Mouse (Mus musculus): ENCODE data around the gene Scyl2. TPM values are rescaled to one million over a fixed set of nuclear protein-coding genes. Genes with fewer than 3 reads are reported as not detected.

The Scyl2 gene
- total and polyA plus RNA-seq, 3 experiments: 15.1 to 17.4 (median 17.2) TPM

GRCm38 (mm10) chr10:89630052-89630451 is 56.0 kb downstream of the Scyl2 start (continued):
- TF ChIP-seq MYC (IDR thresholded peaks at IDR 0.05; ENCODE audit: low read depth, low read length): no peak

DNA sequence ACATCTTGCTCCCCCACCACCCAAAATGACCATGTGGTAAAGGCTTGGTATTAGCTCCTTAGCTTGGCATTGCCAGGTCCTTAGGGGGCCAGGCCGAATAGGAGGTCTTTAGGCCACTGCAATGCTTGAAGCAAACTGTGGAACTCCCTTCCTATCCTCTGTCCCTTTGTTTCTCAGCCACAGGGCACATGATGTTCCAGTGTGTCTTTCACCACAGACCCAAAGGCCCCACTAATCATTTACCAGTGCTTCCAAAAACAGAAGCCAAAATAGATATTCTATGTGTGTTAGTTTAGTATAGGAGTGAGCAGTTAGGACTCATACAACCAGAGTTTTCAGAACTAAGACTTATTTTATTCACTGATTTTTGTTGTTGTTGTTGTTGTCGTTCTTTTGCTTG is 59.4 kb downstream of the Scyl2 start:
- dilution Hi-C loops (cut with MboI; ENCODE audit: extremely low pct_ligation_motif_present, extremely low pct_unique_long_range_greater_than_20kb, low sequenced_read_pairs) (no loop called here), in situ Hi-C loops (cut with MboI; ENCODE audit: low pct_ligation_motif_present, low pct_unique_long_range_greater_than_20kb, low sequenced_read_pairs) (loop anchor here (25.0 kb wide), 1 partner anchor 289 kb away; the partner anchor contains the start of gene Ano4)
- no peak overlapping the region for H3K9ac ChIP-seq (ENCODE audit: insufficient read depth, low read depth)
- no peak overlapping the region for H3K4me3 ChIP-seq (replicated peaks in 1 of 3; ENCODE audit: low read depth in 2 of 3, low read length in 2 of 3, poor library complexity in 1 of 3)
- no peaks in the 10 kb centered on the region for H3K36me3 ChIP-seq (replicated peaks in 1 of 2; ENCODE audit: control insufficient read depth in 1 of 2, insufficient read depth in 1 of 2, low read length in 1 of 2)
- no peak overlapping the region for H3K27ac ChIP-seq (ENCODE audit: insufficient read depth, low read depth)
- peaks cover 3% of the 10 kb centered on the region in 2 experiments for H3K4me1 ChIP-seq (ENCODE audit: control insufficient read depth in 1 of 2, insufficient read depth in 2 of 2)
- no peaks in the 10 kb centered on the region for H3K27me3 ChIP-seq (replicated peaks)
- no peak for DNase-seq (ENCODE audit: extremely low read depth)
- H3K9me3 ChIP-seq (replicated peaks; ENCODE audit: low read length): no peaks in the 10 kb centered on the region
- no peak overlapping the region for H3K4me2 ChIP-seq (ENCODE audit: insufficient read depth, low read depth, poor library complexity, severe bottlenecking)
- H3K79me2 ChIP-seq (replicated peaks; ENCODE audit: control insufficient read depth, extremely low read depth, insufficient read depth, poor library complexity, severe bottlenecking): no peaks in the 10 kb centered on the region
- TF ChIP-seq ZKSCAN1 (IDR thresholded peaks at IDR 0.05; ENCODE audit: borderline replicate concordance, low read depth, low read length): no peak
- TF ChIP-seq KAT2A (IDR thresholded peaks at IDR 0.05; ENCODE audit: insufficient replicate concordance, low read length): no peak
- TF ChIP-seq PAX5 (IDR thresholded peaks at IDR 0.05; ENCODE audit: low read length): no peak
- no peak for TF ChIP-seq JUND (conservative IDR thresholded peaks at IDR 0.05; ENCODE audit: low read depth, low read length)
- no peak for TF ChIP-seq SIN3A (IDR thresholded peaks at IDR 0.05; ENCODE audit: low read length)
- TF ChIP-seq ETS1 (conservative IDR thresholded peaks at IDR 0.05; ENCODE audit: low read depth, low read length): no peak
- no peak for TF ChIP-seq TBP (conservative IDR thresholded peaks at IDR 0.05; ENCODE audit: low read depth, low read length)
- TF ChIP-seq ZNF384 (IDR thresholded peaks at IDR 0.05; ENCODE audit: low read depth, low read length): no peak
- no peak for TF ChIP-seq E2F4 (IDR thresholded peaks at IDR 0.05; ENCODE audit: insufficient replicate concordance, low read depth, low read length)
- TF ChIP-seq MAFK (IDR thresholded peaks at IDR 0.05; ENCODE audit: insufficient replicate concordance, low read length): no peak
- TF ChIP-seq MYC (IDR thresholded peaks at IDR 0.05; ENCODE audit: low read depth, low read length): no peak
- TF ChIP-seq POLR2A (IDR thresholded peaks at IDR 0.05; ENCODE audit: low read depth, low read length): no peak
- TF ChIP-seq ELF1 (IDR thresholded peaks at IDR 0.05; ENCODE audit: low read depth, low read length): no peak
- TF ChIP-seq USF1 (IDR thresholded peaks at IDR 0.05; ENCODE audit: low read depth, low read length): no peak
- no peak for TF ChIP-seq UBTF (IDR thresholded peaks at IDR 0.05; ENCODE audit: low read depth, low read length)

DNA sequence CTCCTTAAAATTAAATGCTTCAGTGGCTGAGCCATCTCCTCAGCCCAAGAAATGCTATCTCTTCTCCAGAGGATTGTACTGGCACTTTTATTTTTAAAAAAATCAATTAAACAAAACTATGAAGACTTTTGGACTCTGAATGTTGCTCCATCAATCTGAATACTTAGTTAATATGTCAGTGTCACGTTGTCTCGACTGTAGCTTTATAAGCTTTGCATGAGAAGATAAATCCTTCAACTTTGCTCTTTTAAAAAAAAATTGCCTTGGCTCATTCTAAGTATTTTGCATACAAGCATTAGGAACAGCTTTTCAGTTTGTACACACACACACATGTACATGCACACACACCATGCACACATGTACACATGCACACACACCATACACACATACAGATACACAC is 61.9 kb downstream of the Scyl2 start:
- dilution Hi-C loops (cut with MboI; ENCODE audit: extremely low pct_ligation_motif_present, extremely low pct_unique_long_range_greater_than_20kb, low sequenced_read_pairs): no loop called here
- no peaks in the 10 kb centered on the region for H3K79me2 ChIP-seq (replicated peaks; ENCODE audit: control insufficient read depth, extremely low read depth, insufficient read depth, poor library complexity, severe bottlenecking)
- TF ChIP-seq ZMIZ1 (IDR thresholded peaks at IDR 0.05; ENCODE audit: low read depth, low read length): no peak
- TF ChIP-seq HCFC1 (IDR thresholded peaks at IDR 0.05; ENCODE audit: low read depth, low read length): no peak
- no peak for TF ChIP-seq CHD2 (IDR thresholded peaks at IDR 0.05; ENCODE audit: low read length)
- TF ChIP-seq MAFK (IDR thresholded peaks at IDR 0.05; ENCODE audit: insufficient replicate concordance, low read length): no peak
- TF ChIP-seq JUND (conservative IDR thresholded peaks at IDR 0.05; ENCODE audit: low read depth, low read length): no peak
- TF ChIP-seq SMC3 (IDR thresholded peaks at IDR 0.05; ENCODE audit: low read depth, low read length): no peak
- H3K4me2 ChIP-seq (ENCODE audit: insufficient read depth, low read depth, poor library complexity, severe bottlenecking): no peak overlapping the region
- H3K9ac ChIP-seq (ENCODE audit: insufficient read depth, low read depth): no peak overlapping the region
- H3K4me1 ChIP-seq (ENCODE audit: control insufficient read depth in 1 of 2, insufficient read depth in 2 of 2): peaks cover 3% of the 10 kb centered on the region in 2 experiments
- no peaks in the 10 kb centered on the region for H3K27me3 ChIP-seq (replicated peaks)
- H3K36me3 ChIP-seq (replicated peaks in 1 of 2; ENCODE audit: control insufficient read depth in 1 of 2, insufficient read depth in 1 of 2, low read length in 1 of 2): no peaks in the 10 kb centered on the region
- no peak overlapping the region for H3K27ac ChIP-seq (ENCODE audit: insufficient read depth, low read depth)
- H3K9me3 ChIP-seq (replicated peaks; ENCODE audit: low read length): no peaks in the 10 kb centered on the region
- no peak overlapping the region for H3K4me3 ChIP-seq (replicated peaks in 1 of 3; ENCODE audit: low read depth in 2 of 3, low read length in 2 of 3, poor library complexity in 1 of 3)
- no peak for DNase-seq (ENCODE audit: extremely low read depth)
- in situ Hi-C loops (cut with MboI; ENCODE audit: low pct_ligation_motif_present, low pct_unique_long_range_greater_than_20kb, low sequenced_read_pairs): no loop called here
